Mouse (Mus musculus): Measurements from ENCODE around the gene Igsf9. TPM values are rescaled to one million over a fixed set of nuclear protein-coding genes. Genes with fewer than 3 reads are reported as not detected.

The Igsf9 gene
- polyA plus RNA-seq, 1 experiment from 2014 or later: 0.24 TPM

- 98% methylated on average over 4 of the region's 4 CpGs for WGBS (ENCODE audit: missing documents)
- H3K4me3 ChIP-seq (ENCODE audit: inconsistent target): no peak overlapping the region
- no peak overlapping the region for H3K27ac ChIP-seq
- peaks cover 14% of the 10 kb centered on the region; the same call in 1 of the 2 replicates for H3K79me2 ChIP-seq (ENCODE audit: inconsistent target)
- no peaks in the 10 kb centered on the region for H3K36me3 ChIP-seq (ENCODE audit: inconsistent target)
These were observed 1.2 kb upstream of the Igsf9 start for GRCm38 (mm10) chr1:172480376-172480775.

- Histone ChIP-seq H3K27ac (no peak overlapping the region), H3K36me3 (ENCODE audit: inconsistent target) (no peaks in the 10 kb centered on the region), H3K4me3 (ENCODE audit: inconsistent target) (no peak overlapping the region; the same call in 1 of the 2 replicates), H3K79me2 (ENCODE audit: inconsistent target) (peaks cover 6% of the 10 kb centered on the region; the same call in 1 of the 2 replicates)
- WGBS (ENCODE audit: missing documents): 33% methylated on average over 13 of the region's 13 CpGs
These were observed 477 bp upstream of the Igsf9 start for GRCm38 (mm10) chr1:172481111-172481510.

GRCm38 (mm10) chr1:172482518-172483360 lies 1.2 kb downstream of the Igsf9 start:
- H3K79me2 ChIP-seq (ENCODE audit: inconsistent target): no peaks in the 10 kb centered on the region
- no peak overlapping the region for H3K27ac ChIP-seq
- H3K4me3 ChIP-seq (ENCODE audit: inconsistent target): peak overlapping the region; percentile 11; the same call in 1 of the 2 replicates
- 68% methylated on average over 11 of the region's 12 CpGs for WGBS (ENCODE audit: missing documents)
- no peaks in the 10 kb centered on the region for H3K36me3 ChIP-seq (ENCODE audit: inconsistent target)

- H3K36me3 ChIP-seq (ENCODE audit: inconsistent target): no peaks in the 10 kb centered on the region
- H3K4me3 ChIP-seq (ENCODE audit: inconsistent target): no peak overlapping the region
- H3K27ac ChIP-seq: no peak overlapping the region
- no peaks in the 10 kb centered on the region for H3K79me2 ChIP-seq (ENCODE audit: inconsistent target)
- 91% methylated on average over 4 of the region's 4 CpGs for WGBS (ENCODE audit: missing documents)
These were observed 1.7 kb downstream of the Igsf9 start for GRCm38 (mm10) chr1:172483361-172483660.

GRCm38 (mm10) chr1:172484236-172484635 lies 2.6 kb downstream of the Igsf9 start:
- Histone ChIP-seq H3K4me3 (ENCODE audit: inconsistent target) (no peak overlapping the region), H3K79me2 (ENCODE audit: inconsistent target) (no peaks in the 10 kb centered on the region), H3K36me3 (ENCODE audit: inconsistent target) (no peaks in the 10 kb centered on the region), H3K27ac (no peak overlapping the region)
- 95% methylated on average over 11 of the region's 11 CpGs for WGBS (ENCODE audit: missing documents)

- no peak overlapping the region for H3K4me3 ChIP-seq (ENCODE audit: inconsistent target)
- H3K36me3 ChIP-seq (ENCODE audit: inconsistent target): no peaks in the 10 kb centered on the region
- H3K27ac ChIP-seq: no peak overlapping the region
- no peaks in the 10 kb centered on the region for H3K79me2 ChIP-seq (ENCODE audit: inconsistent target)
- 93% methylated on average over 13 of the region's 13 CpGs for WGBS (ENCODE audit: missing documents)
These were observed 3.1 kb downstream of the Igsf9 start for GRCm38 (mm10) chr1:172484671-172485070.

GRCm38 (mm10) chr1:172485821-172486220 lies 4.2 kb downstream of the Igsf9 start:
- Histone ChIP-seq H3K36me3 (ENCODE audit: inconsistent target) (no peaks in the 10 kb centered on the region), H3K4me3 (ENCODE audit: inconsistent target) (no peak overlapping the region), H3K79me2 (ENCODE audit: inconsistent target) (no peaks in the 10 kb centered on the region), H3K27ac (no peak overlapping the region)
- WGBS (ENCODE audit: missing documents): 93% methylated on average over 6 of the region's 6 CpGs

GRCm38 (mm10) chr1:172486236-172486635 lies 4.6 kb downstream of the Igsf9 start:
- Histone ChIP-seq H3K79me2 (ENCODE audit: inconsistent target) (no peaks in the 10 kb centered on the region), H3K4me3 (ENCODE audit: inconsistent target) (no peak overlapping the region)
- WGBS (ENCODE audit: missing documents): 100% methylated on average over 3 of the region's 4 CpGs

GRCm38 (mm10) chr1:172486651-172487050 lies 5.1 kb downstream of the Igsf9 start:
- WGBS (ENCODE audit: missing documents): 95% methylated on average over 5 of the region's 5 CpGs
- Histone ChIP-seq H3K36me3 (ENCODE audit: inconsistent target) (no peaks in the 10 kb centered on the region), H3K27ac (no peak overlapping the region), H3K4me3 (ENCODE audit: inconsistent target) (no peak overlapping the region), H3K79me2 (ENCODE audit: inconsistent target) (no peaks in the 10 kb centered on the region)

More at GRCm38 (mm10) chr1:172486236-172486635, 4.6 kb downstream of the Igsf9 start:
- Histone ChIP-seq H3K36me3 (ENCODE audit: inconsistent target) (no peaks in the 10 kb centered on the region), H3K27ac (no peak overlapping the region)

GRCm38 (mm10) chr1:172487859-172488258 lies 6.3 kb downstream of the Igsf9 start:
- Histone ChIP-seq H3K4me3 (ENCODE audit: inconsistent target) (no peak overlapping the region), H3K36me3 (ENCODE audit: inconsistent target) (no peaks in the 10 kb centered on the region), H3K79me2 (ENCODE audit: inconsistent target) (no peaks in the 10 kb centered on the region), H3K27ac (no peak overlapping the region)
- WGBS (ENCODE audit: missing documents): 90% methylated on average over 4 of the region's 4 CpGs

GRCm38 (mm10) chr1:172488831-172489230 lies 7.2 kb downstream of the Igsf9 start:
- Histone ChIP-seq H3K4me3 (ENCODE audit: inconsistent target) (no peak overlapping the region), H3K36me3 (ENCODE audit: inconsistent target) (no peaks in the 10 kb centered on the region), H3K79me2 (ENCODE audit: inconsistent target) (no peaks in the 10 kb centered on the region), H3K27ac (no peak overlapping the region)
- 87% methylated on average over 7 of the region's 7 CpGs for WGBS (ENCODE audit: missing documents)

- H3K36me3 ChIP-seq (ENCODE audit: inconsistent target): no peaks in the 10 kb centered on the region
- WGBS (ENCODE audit: missing documents): 74% methylated on average over 12 of the region's 12 CpGs
- H3K4me3 ChIP-seq (ENCODE audit: inconsistent target): no peak overlapping the region
- no peaks in the 10 kb centered on the region for H3K79me2 ChIP-seq (ENCODE audit: inconsistent target)
- H3K27ac ChIP-seq: no peak overlapping the region
These were observed 8.1 kb downstream of the Igsf9 start for GRCm38 (mm10) chr1:172489585-172490250.

- Histone ChIP-seq H3K27ac (no peak overlapping the region), H3K36me3 (ENCODE audit: inconsistent target) (no peaks in the 10 kb centered on the region), H3K79me2 (ENCODE audit: inconsistent target) (no peaks in the 10 kb centered on the region), H3K4me3 (ENCODE audit: inconsistent target) (no peak overlapping the region)
- 23% methylated on average over 8 of the region's 10 CpGs for WGBS (ENCODE audit: missing documents)
These were observed 8.7 kb downstream of the Igsf9 start for GRCm38 (mm10) chr1:172490261-172490661.

- no peak overlapping the region for H3K27ac ChIP-seq
- H3K79me2 ChIP-seq (ENCODE audit: inconsistent target): no peaks in the 10 kb centered on the region
- H3K4me3 ChIP-seq (ENCODE audit: inconsistent target): no peak overlapping the region
- H3K36me3 ChIP-seq (ENCODE audit: inconsistent target): no peaks in the 10 kb centered on the region
- WGBS (ENCODE audit: missing documents): 97% methylated on average over 8 of the region's 8 CpGs
These were observed 10.5 kb downstream of the Igsf9 start for GRCm38 (mm10) chr1:172492047-172492446.

GRCm38 (mm10) chr1:172493516-172493915 lies 11.9 kb downstream of the Igsf9 start:
- H3K36me3 ChIP-seq (ENCODE audit: inconsistent target): no peaks in the 10 kb centered on the region
- WGBS (ENCODE audit: missing documents): 93% methylated on average over 6 of the region's 6 CpGs
- H3K27ac ChIP-seq: no peak overlapping the region
- no peak overlapping the region for H3K4me3 ChIP-seq (ENCODE audit: inconsistent target)
- no peaks in the 10 kb centered on the region for H3K79me2 ChIP-seq (ENCODE audit: inconsistent target)

Data from macrophage (primary cell).